ENCODE assay signal across 21 mouse cellular contexts in the genomic region with DNA sequence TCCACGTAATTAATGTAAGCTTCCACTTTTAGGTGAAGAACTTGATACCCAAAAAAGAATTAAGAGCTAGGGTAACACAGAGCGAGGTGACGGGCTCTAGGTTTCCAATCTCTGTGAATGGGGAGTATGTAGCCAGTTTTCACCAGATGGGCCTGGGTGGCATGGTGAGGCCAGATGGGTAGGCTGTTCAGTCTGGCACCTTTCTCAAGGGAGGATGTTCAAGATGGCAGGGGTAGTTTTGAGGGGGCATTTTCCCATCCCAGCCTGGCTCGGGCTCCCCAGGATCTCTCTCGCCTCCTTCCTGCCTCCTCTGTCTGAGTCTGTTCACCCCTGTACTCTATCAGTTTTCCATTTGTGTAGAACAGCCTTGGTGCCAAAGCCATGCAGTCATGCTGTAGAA.
DNase-seq lines count a peak whose midpoint lies in the region; ATAC-seq lines count a peak whose summit lies in the region.
"Had no signal": no experiment of that assay in that cellular context is flagged by ENCODE, and none has a peak within 500 bp of the region (broad histone marks: within the 10 kb centered on the region; RNA-seq: fewer than 3 reads in every experiment).

No protein-coding gene starts in this region.

- H3K4me1 ChIP-seq in forebrain, embryonic 14.5 days (ENCODE audit: control insufficient read depth, insufficient read depth, low read length), result peaks cover 8% of the 10 kb centered on the region; the same call in 1 of the 2 replicates
- no peaks in the 10 kb centered on the region; the same call in 1 of the 2 replicates for H3K4me1 ChIP-seq in forebrain, embryonic 11.5 days (replicated peaks; ENCODE audit: control insufficient read depth, insufficient read depth, low read length)
- peaks cover 20% of the 10 kb centered on the region for H3K4me1 ChIP-seq in forebrain, embryonic 16.5 days (replicated peaks; ENCODE audit: control insufficient read depth, insufficient read depth, low read length)
- H3K4me1 ChIP-seq: heart, embryonic 15.5 days had no signal

- H3K27ac ChIP-seq in forebrain, embryonic 14.5 days (ENCODE audit: low read depth, low read length), result peak overlapping the region; percentile 62
- H3K27ac ChIP-seq in forebrain, embryonic 11.5 days (ENCODE audit: low read depth, low read length), result no peak overlapping the region
- peak overlapping the region; percentile 84 for H3K27ac ChIP-seq in forebrain, embryonic 16.5 days (ENCODE audit: low read length)
- H3K27ac ChIP-seq: embryonic facial prominence, embryonic 10.5 days; heart, adult 2 months; heart, embryonic 15.5 days; hindbrain, embryonic 13.5 days; hindbrain, postnatal 0 days had no signal

- H3K9ac ChIP-seq in forebrain, embryonic 14.5 days (ENCODE audit: low read length), result no peak overlapping the region
- H3K9ac ChIP-seq in forebrain, embryonic 11.5 days (ENCODE audit: low read length), result no peak overlapping the region
- H3K9ac ChIP-seq in forebrain, embryonic 16.5 days (replicated peaks; ENCODE audit: low read depth, low read length), result no peak overlapping the region
- H3K9ac ChIP-seq: heart, embryonic 15.5 days; hindbrain, embryonic 13.5 days had no signal

- H3K4me2 ChIP-seq in forebrain, embryonic 14.5 days (ENCODE audit: low read length), result no peak overlapping the region
- H3K4me2 ChIP-seq in forebrain, embryonic 11.5 days (ENCODE audit: low read depth, low read length, severe bottlenecking), result no peak overlapping the region
- H3K4me2 ChIP-seq in forebrain, embryonic 16.5 days (ENCODE audit: low read length), result no peak overlapping the region
- H3K4me2 ChIP-seq: heart, embryonic 11.5 days; heart, embryonic 15.5 days; hindbrain, embryonic 13.5 days had no signal

- ATAC-seq in forebrain, embryonic 14.5 days, result peak; percentile 87
- no peak for ATAC-seq in forebrain, embryonic 11.5 days (replicated peaks; ENCODE audit: low FRiP score)
- peak; percentile 78 for ATAC-seq in forebrain, embryonic 16.5 days
- ATAC-seq: activated CD4-positive, CD25-positive, alpha-beta regulatory T cell, adult 4 months; hindbrain, postnatal 0 days; Patski had no signal

- no peaks in the 10 kb centered on the region for H3K27me3 ChIP-seq in forebrain, embryonic 14.5 days (replicated peaks; ENCODE audit: control insufficient read depth, insufficient read depth, low read length)
- no peaks in the 10 kb centered on the region for H3K27me3 ChIP-seq in forebrain, embryonic 11.5 days (ENCODE audit: control insufficient read depth, insufficient read depth, low read length)
- no peaks in the 10 kb centered on the region for H3K27me3 ChIP-seq in forebrain, embryonic 16.5 days (replicated peaks; ENCODE audit: control insufficient read depth, insufficient read depth, low read length)
- H3K27me3 ChIP-seq: CH12.LX; heart, embryonic 15.5 days; hindbrain, embryonic 13.5 days; Patski had no signal

- no peaks in the 10 kb centered on the region for H3K9me3 ChIP-seq in forebrain, embryonic 14.5 days (replicated peaks; ENCODE audit: control insufficient read depth, low read length)
- H3K9me3 ChIP-seq in forebrain, embryonic 11.5 days (ENCODE audit: control insufficient read depth, low read length), result no peaks in the 10 kb centered on the region
- H3K9me3 ChIP-seq in forebrain, embryonic 16.5 days (ENCODE audit: control insufficient read depth, low read length), result no peaks in the 10 kb centered on the region
- H3K9me3 ChIP-seq: embryonic facial prominence, embryonic 10.5 days; heart, embryonic 15.5 days; hindbrain, embryonic 13.5 days had no signal

- no peak overlapping the region for H3K4me3 ChIP-seq in forebrain, embryonic 14.5 days (ENCODE audit: low read depth, low read length)
- no peak overlapping the region for H3K4me3 ChIP-seq in forebrain, embryonic 11.5 days (ENCODE audit: low read depth, low read length)
- H3K4me3 ChIP-seq in forebrain, embryonic 16.5 days (replicated peaks; ENCODE audit: low read length), result no peak overlapping the region
- H3K4me3 ChIP-seq: embryonic facial prominence, embryonic 10.5 days; heart, adult 2 months; heart, embryonic 15.5 days; hindbrain, embryonic 13.5 days had no signal

- peak; percentile 70 for DNase-seq in forebrain, embryonic 14.5 days (ENCODE audit: low spot score)
- DNase-seq in forebrain, embryonic 11.5 days (ENCODE audit: low spot score), result no peak
- DNase-seq in brain, adult 2 months (ENCODE audit: low read depth, low spot score), result peak; percentile 71
- DNase-seq in layer of hippocampus, postnatal 14 days (ENCODE audit: low spot score in 2 of 2), result peak; percentile 56 to 60
- no peak for DNase-seq in right cerebral cortex, postnatal 25 days
- DNase-seq: adrenal gland, postnatal 14 days; cerebellum, adult 11 months; cerebellum, adult 8-10 months; cerebellum, postnatal 36 days; gastrocnemius, postnatal 14 days; heart, adult 2 months; heart, postnatal 14 days had no signal

- 69% methylated on average over 5 of the region's 5 CpGs for WGBS in forebrain, embryonic 14.5 days
- WGBS in forebrain, embryonic 11.5 days, result 87% methylated on average over 5 of the region's 5 CpGs
- WGBS in forebrain, embryonic 16.5 days, result 61% methylated on average over 5 of the region's 5 CpGs

- H3K36me3 ChIP-seq in forebrain, embryonic 14.5 days (ENCODE audit: control insufficient read depth, insufficient read depth, low read length), result no peaks in the 10 kb centered on the region
- H3K36me3 ChIP-seq in forebrain, embryonic 11.5 days (ENCODE audit: control insufficient read depth, insufficient read depth, low read length), result no peaks in the 10 kb centered on the region
- no peaks in the 10 kb centered on the region for H3K36me3 ChIP-seq in forebrain, embryonic 16.5 days (ENCODE audit: control insufficient read depth, insufficient read depth)
- H3K36me3 ChIP-seq: embryonic facial prominence, embryonic 10.5 days; heart, embryonic 15.5 days; hindbrain, embryonic 13.5 days had no signal

Comparison
In these comparisons a context has a peak if more than half of its experiments do, and no peak if none do; other contexts are left out.
1. DNase-seq: peak in forebrain, embryonic 14.5 days (single experiment), brain, adult 2 months (single experiment) and layer of hippocampus, postnatal 14 days (2 of 2); none in forebrain, embryonic 11.5 days (single experiment) and right cerebral cortex, postnatal 25 days (single experiment).